Mouse (Mus musculus) G1E (cell line): ENCODE measurements around the gene Gm21119.
"Not testable (repeated sequence)": the region's sequence is repeated elsewhere in the genome, so short reads cannot be mapped to it uniquely, and the experiment has no call there.

Experiments used
- CTCF ChIP-seq: IDR thresholded peaks from 2 replicates; pipeline ENCODE4 v1.5.1; 2012; ENCODE audit warnings: low read depth, low read length, inconsistent platforms, mixed read lengths
- GATA1 ChIP-seq: IDR thresholded peaks from 2 replicates; pipeline ENCODE4 v1.6.1; 2012; ENCODE audit warnings: borderline replicate concordance, low read length, inconsistent platforms, mixed read lengths
- TAL1 ChIP-seq: conservative IDR thresholded peaks from 2 replicates; pipeline ENCODE4 v1.6.1; 2012; ENCODE audit warnings: low read depth, low read length, inconsistent platforms, mixed read lengths

- TF ChIP-seq CTCF, GATA1, TAL1: not testable (repeated sequence)
Measured at GRCm38 (mm10) chr8:20599350-20599749, 15.4 kb upstream of the Gm21119 start.
